Mouse (Mus musculus): ENCODE results near the gene Lpp. TPM values are rescaled to one million over a fixed set of nuclear protein-coding genes. Genes with fewer than 3 reads are reported as not detected.

Gene Lpp
- polyA plus RNA-seq, 1 experiment from 2014 or later: 42.7 TPM

GRCm38 (mm10) chr16:24979391-24979790 is 586.1 kb downstream of the Lpp start:
- Histone ChIP-seq H3K9ac (ENCODE audit: low read depth, low read length) (no peak overlapping the region), H3K36me3 (ENCODE audit: control insufficient read depth, insufficient read depth, low read length) (peaks cover 13% of the 10 kb centered on the region; the same call in 1 of the 2 replicates), H3K27ac (replicated peaks; ENCODE audit: low read depth, low read length) (no peak overlapping the region), H3K9me3 (ENCODE audit: control insufficient read depth, low read length) (no peaks in the 10 kb centered on the region), H3K4me2 (ENCODE audit: low read depth, low read length) (no peak overlapping the region), H3K27me3 (replicated peaks; ENCODE audit: control insufficient read depth, insufficient read depth, low read length) (no peaks in the 10 kb centered on the region), H3K4me3 (ENCODE audit: low read depth, low read length) (no peak overlapping the region), H3K4me1 (ENCODE audit: control insufficient read depth, insufficient read depth, low read length) (no peaks in the 10 kb centered on the region)
- 79% methylated on average over 4 of the region's 4 CpGs for WGBS
- peak; percentile 21 for DNase-seq (ENCODE audit: low spot score)
- peak; percentile 72; the same call in 1 of the 2 replicates for ATAC-seq (ENCODE audit: low read depth)

GRCm38 (mm10) chr16:24982828-24983227 is 589.5 kb downstream of the Lpp start:
- H3K4me1 ChIP-seq (ENCODE audit: control insufficient read depth, insufficient read depth, low read length): no peaks in the 10 kb centered on the region
- no peak for ATAC-seq (ENCODE audit: low read depth)
- no peak overlapping the region for H3K4me3 ChIP-seq (ENCODE audit: low read depth, low read length)
- no peak overlapping the region for H3K9ac ChIP-seq (ENCODE audit: low read depth, low read length)
- H3K9me3 ChIP-seq (ENCODE audit: control insufficient read depth, low read length): no peaks in the 10 kb centered on the region
- H3K36me3 ChIP-seq (ENCODE audit: control insufficient read depth, insufficient read depth, low read length): peaks cover 9% of the 10 kb centered on the region; the same call in 1 of the 2 replicates
- no peak overlapping the region for H3K4me2 ChIP-seq (ENCODE audit: low read depth, low read length)
- WGBS: 57% methylated on average over 4 of the region's 4 CpGs
- no peak for DNase-seq (ENCODE audit: low spot score)
- no peak overlapping the region for H3K27ac ChIP-seq (replicated peaks; ENCODE audit: low read depth, low read length)
- H3K27me3 ChIP-seq (replicated peaks; ENCODE audit: control insufficient read depth, insufficient read depth, low read length): no peaks in the 10 kb centered on the region

GRCm38 (mm10) chr16:24990331-24990730 is 597.0 kb downstream of the Lpp start:
- Histone ChIP-seq H3K9me3 (ENCODE audit: control insufficient read depth, low read length) (no peaks in the 10 kb centered on the region), H3K27me3 (replicated peaks; ENCODE audit: control insufficient read depth, insufficient read depth, low read length) (no peaks in the 10 kb centered on the region), H3K36me3 (ENCODE audit: control insufficient read depth, insufficient read depth, low read length) (no peaks in the 10 kb centered on the region), H3K4me2 (ENCODE audit: low read depth, low read length) (no peak overlapping the region), H3K9ac (ENCODE audit: low read depth, low read length) (no peak overlapping the region), H3K27ac (replicated peaks; ENCODE audit: low read depth, low read length) (no peak overlapping the region), H3K4me3 (ENCODE audit: low read depth, low read length) (no peak overlapping the region), H3K4me1 (ENCODE audit: control insufficient read depth, insufficient read depth, low read length) (peaks cover 4% of the 10 kb centered on the region)
- 91% methylated on average over 11 of the region's 11 CpGs for WGBS
- ATAC-seq (ENCODE audit: low read depth) (no peak), DNase-seq (ENCODE audit: low spot score) (no peak)

- Histone ChIP-seq H3K27ac (replicated peaks; ENCODE audit: low read depth, low read length) (no peak overlapping the region), H3K4me1 (ENCODE audit: control insufficient read depth, insufficient read depth, low read length) (peaks cover 4% of the 10 kb centered on the region), H3K9me3 (ENCODE audit: control insufficient read depth, low read length) (no peaks in the 10 kb centered on the region), H3K27me3 (replicated peaks; ENCODE audit: control insufficient read depth, insufficient read depth, low read length) (no peaks in the 10 kb centered on the region), H3K4me3 (ENCODE audit: low read depth, low read length) (no peak overlapping the region), H3K9ac (ENCODE audit: low read depth, low read length) (no peak overlapping the region), H3K4me2 (ENCODE audit: low read depth, low read length) (no peak overlapping the region), H3K36me3 (ENCODE audit: control insufficient read depth, insufficient read depth, low read length) (no peaks in the 10 kb centered on the region)
- DNase-seq (ENCODE audit: low spot score) (no peak), ATAC-seq (ENCODE audit: low read depth) (no peak)
- 85% methylated on average over 10 of the region's 10 CpGs for WGBS
These were observed 597.8 kb downstream of the Lpp start for GRCm38 (mm10) chr16:24991059-24991541.

GRCm38 (mm10) chr16:24991995-24992394 is 598.7 kb downstream of the Lpp start:
- no peak overlapping the region for H3K4me3 ChIP-seq (ENCODE audit: low read depth, low read length)
- no peak overlapping the region for H3K27ac ChIP-seq (replicated peaks; ENCODE audit: low read depth, low read length)
- no peak overlapping the region for H3K4me2 ChIP-seq (ENCODE audit: low read depth, low read length)
- no peak for DNase-seq (ENCODE audit: low spot score)
- H3K9me3 ChIP-seq (ENCODE audit: control insufficient read depth, low read length): no peaks in the 10 kb centered on the region
- ATAC-seq (ENCODE audit: low read depth): no peak
- peaks cover 4% of the 10 kb centered on the region for H3K4me1 ChIP-seq (ENCODE audit: control insufficient read depth, insufficient read depth, low read length)
- H3K9ac ChIP-seq (ENCODE audit: low read depth, low read length): no peak overlapping the region
- H3K27me3 ChIP-seq (replicated peaks; ENCODE audit: control insufficient read depth, insufficient read depth, low read length): no peaks in the 10 kb centered on the region
- 49% methylated on average over 3 of the region's 3 CpGs for WGBS
- no peaks in the 10 kb centered on the region for H3K36me3 ChIP-seq (ENCODE audit: control insufficient read depth, insufficient read depth, low read length)

- Histone ChIP-seq H3K4me1 (ENCODE audit: control insufficient read depth, insufficient read depth, low read length) (peaks cover 4% of the 10 kb centered on the region), H3K36me3 (ENCODE audit: control insufficient read depth, insufficient read depth, low read length) (no peaks in the 10 kb centered on the region), H3K27ac (replicated peaks; ENCODE audit: low read depth, low read length) (no peak overlapping the region), H3K9ac (ENCODE audit: low read depth, low read length) (no peak overlapping the region), H3K4me3 (ENCODE audit: low read depth, low read length) (no peak overlapping the region), H3K9me3 (ENCODE audit: control insufficient read depth, low read length) (no peaks in the 10 kb centered on the region), H3K4me2 (ENCODE audit: low read depth, low read length) (no peak overlapping the region), H3K27me3 (replicated peaks; ENCODE audit: control insufficient read depth, insufficient read depth, low read length) (no peaks in the 10 kb centered on the region)
- ATAC-seq (ENCODE audit: low read depth) (no peak), DNase-seq (ENCODE audit: low spot score) (peak; percentile 51)
- 77% methylated on average over 11 of the region's 11 CpGs for WGBS
These were observed 599.2 kb downstream of the Lpp start for GRCm38 (mm10) chr16:24992494-24992893.

- no peak overlapping the region for H3K4me3 ChIP-seq (ENCODE audit: low read depth, low read length)
- peak; percentile 87; the same call in 1 of the 2 replicates for ATAC-seq (ENCODE audit: low read depth)
These were observed 617.9 kb downstream of the Lpp start for GRCm38 (mm10) chr16:25010980-25011877.

GRCm38 (mm10) chr16:25012938-25013337 is 619.6 kb downstream of the Lpp start:
- no peak overlapping the region for H3K4me2 ChIP-seq (ENCODE audit: low read depth, low read length)
- H3K4me3 ChIP-seq (ENCODE audit: low read depth, low read length): no peak overlapping the region
- H3K9ac ChIP-seq (ENCODE audit: low read depth, low read length): no peak overlapping the region
- H3K4me1 ChIP-seq (ENCODE audit: control insufficient read depth, insufficient read depth, low read length): 0 out of 2 replicates have a peak, but pooled peaks cover 3% of the 10 kb centered on the region
- ATAC-seq (ENCODE audit: low read depth) (no peak), DNase-seq (ENCODE audit: low spot score) (no peak)
- H3K9me3 ChIP-seq (ENCODE audit: control insufficient read depth, low read length): no peaks in the 10 kb centered on the region
- no peak overlapping the region for H3K27ac ChIP-seq (replicated peaks; ENCODE audit: low read depth, low read length)
- WGBS: 69% methylated on average over 3 of the region's 3 CpGs
- no peaks in the 10 kb centered on the region for H3K27me3 ChIP-seq (replicated peaks; ENCODE audit: control insufficient read depth, insufficient read depth, low read length)
- no peaks in the 10 kb centered on the region for H3K36me3 ChIP-seq (ENCODE audit: control insufficient read depth, insufficient read depth, low read length)

More at GRCm38 (mm10) chr16:25010980-25011877, 617.9 kb downstream of the Lpp start:
- Histone ChIP-seq H3K4me1 (ENCODE audit: control insufficient read depth, insufficient read depth, low read length) (no peaks in the 10 kb centered on the region), H3K4me2 (ENCODE audit: low read depth, low read length) (no peak overlapping the region), H3K9me3 (ENCODE audit: control insufficient read depth, low read length) (no peaks in the 10 kb centered on the region), H3K27me3 (replicated peaks; ENCODE audit: control insufficient read depth, insufficient read depth, low read length) (no peaks in the 10 kb centered on the region), H3K9ac (ENCODE audit: low read depth, low read length) (no peak overlapping the region), H3K36me3 (ENCODE audit: control insufficient read depth, insufficient read depth, low read length) (no peaks in the 10 kb centered on the region), H3K27ac (replicated peaks; ENCODE audit: low read depth, low read length) (no peak overlapping the region)
- DNase-seq (ENCODE audit: low spot score): peak; percentile 22
- 55% methylated on average over 5 of the region's 5 CpGs for WGBS

Data from embryonic facial prominence, embryonic 14.5 days (tissue).